Mouse (Mus musculus) ES-Bruce4 (cell line): ENCODE results near the gene Rab35. TPM values are rescaled to one million over a fixed set of nuclear protein-coding genes. Genes with fewer than 3 reads are reported as not detected.

Experiments used
- H3K27ac ChIP-seq: 2 replicates; pipeline ENCODE4 v1.5.1; 2012; ENCODE audit warnings: low read length, inconsistent platforms; ENCODE audit not compliant: insufficient read depth
- H3K27me3 ChIP-seq: 2 replicates; pipeline ENCODE4 v1.6.1; 2012; ENCODE audit warnings: mild to moderate bottlenecking, low read length, inconsistent platforms; ENCODE audit not compliant: control insufficient read depth, poor library complexity, insufficient read depth, severe bottlenecking
- H3K36me3 ChIP-seq: 2 replicates; pipeline ENCODE4 v1.6.1; 2012; ENCODE audit warnings: inconsistent platforms, mild to moderate bottlenecking, low read length, moderate library complexity; ENCODE audit not compliant: control insufficient read depth, poor library complexity, insufficient read depth, severe bottlenecking
- H3K4me1 ChIP-seq: one replicate; pipeline ENCODE4 v1.8.1; 2011; ENCODE audit warnings: low read length; ENCODE audit not compliant: control insufficient read depth, insufficient read depth
- H3K4me3 ChIP-seq: 2 replicates; pipeline ENCODE4 v1.5.1; 2011; ENCODE audit warnings: low read depth, mild to moderate bottlenecking, low read length
- H3K9ac ChIP-seq: 2 replicates; pipeline ENCODE4 v1.6.1; 2012; ENCODE audit warnings: low read depth, mild to moderate bottlenecking, inconsistent platforms; ENCODE audit not compliant: poor library complexity, severe bottlenecking
- H3K9me3 ChIP-seq: replicated peaks from 2 replicates; pipeline ENCODE4 v1.6.1; 2012; ENCODE audit warnings: mild to moderate bottlenecking, low read length, inconsistent platforms; ENCODE audit not compliant: control insufficient read depth, poor library complexity, insufficient read depth, severe bottlenecking
- CTCF ChIP-seq: IDR thresholded peaks from one replicate; pipeline ENCODE4 v1.8.1; 2011; ENCODE audit warnings: low read depth, low read length
- EP300 ChIP-seq: IDR thresholded peaks from 2 replicates; pipeline ENCODE4 v1.6.1; 2011; ENCODE audit warnings: low read depth, low read length; ENCODE audit not compliant: insufficient read depth
- POLR2A ChIP-seq: IDR thresholded peaks from one replicate; pipeline ENCODE4 v1.8.1; 2011; ENCODE audit warnings: low read length; ENCODE audit not compliant: insufficient read depth
- polyA plus RNA-seq: library from polyadenylated mRNA; stranded (reverse); fragments of >200 nt; gene quantifications from 2 replicates; pipeline ENCODE4 v1.2.4, GENCODE M21; 2011; ENCODE audit warnings: low read depth; ENCODE audit not compliant: missing spikeins, insufficient read depth, insufficient read length

Gene Rab35
- polyA plus RNA-seq, 1 experiment, result 58.9 TPM

GRCm38 (mm10) chr5:115650885-115651284 is 19.2 kb downstream of the Rab35 start:
- Histone ChIP-seq H3K9ac (no peak overlapping the region), H3K4me1 (no peaks in the 10 kb centered on the region), H3K27ac (no peak overlapping the region), H3K4me3 (no peak overlapping the region), H3K36me3 (no peaks in the 10 kb centered on the region), H3K9me3 (no peaks in the 10 kb centered on the region), H3K27me3 (no peaks in the 10 kb centered on the region)
- TF ChIP-seq POLR2A (no peak), CTCF (no peak)

- H3K4me3 ChIP-seq, result no peak overlapping the region
- H3K36me3 ChIP-seq, result no peaks in the 10 kb centered on the region
- H3K27me3 ChIP-seq, result no peaks in the 10 kb centered on the region
- H3K9ac ChIP-seq, result no peak overlapping the region
- H3K9me3 ChIP-seq, result no peaks in the 10 kb centered on the region
- no peak overlapping the region for H3K27ac ChIP-seq
- no peaks in the 10 kb centered on the region for H3K4me1 ChIP-seq
- no peak for TF ChIP-seq POLR2A
- no peak for TF ChIP-seq EP300
- TF ChIP-seq CTCF, result no peak
These were observed 20.1 kb downstream of the Rab35 start for GRCm38 (mm10) chr5:115651821-115652220.

GRCm38 (mm10) chr5:115652681-115653575 is 21.2 kb downstream of the Rab35 start:
- H3K4me1 ChIP-seq, result no peaks in the 10 kb centered on the region
- H3K9ac ChIP-seq, result 0 out of 2 replicates have a peak overlapping the region, but pooled peaks have one; percentile 13
- TF ChIP-seq EP300 (peak; percentile 42; the same call in 1 of the 2 replicates), POLR2A (peak; percentile 63), CTCF (peak; percentile 83)
- no peaks in the 10 kb centered on the region for H3K27me3 ChIP-seq
- peak overlapping the region; percentile 58 for H3K4me3 ChIP-seq
- no peak overlapping the region for H3K27ac ChIP-seq
- no peaks in the 10 kb centered on the region for H3K36me3 ChIP-seq
- H3K9me3 ChIP-seq, result no peaks in the 10 kb centered on the region

- H3K9ac ChIP-seq, result no peak overlapping the region
- H3K36me3 ChIP-seq, result no peaks in the 10 kb centered on the region
- no peaks in the 10 kb centered on the region for H3K4me1 ChIP-seq
These were observed 22.1 kb downstream of the Rab35 start for GRCm38 (mm10) chr5:115653776-115654175.

GRCm38 (mm10) chr5:115656677-115657076 is 25.0 kb downstream of the Rab35 start:
- no peaks in the 10 kb centered on the region for H3K36me3 ChIP-seq
- H3K9me3 ChIP-seq, result no peaks in the 10 kb centered on the region
- H3K27ac ChIP-seq, result no peak overlapping the region
- no peaks in the 10 kb centered on the region for H3K4me1 ChIP-seq
- H3K27me3 ChIP-seq, result no peaks in the 10 kb centered on the region
- no peak overlapping the region for H3K9ac ChIP-seq
- TF ChIP-seq POLR2A (no peak), CTCF (no peak), EP300 (no peak)
- no peak overlapping the region for H3K4me3 ChIP-seq

More at GRCm38 (mm10) chr5:115653776-115654175, 22.1 kb downstream of the Rab35 start:
- H3K27me3 ChIP-seq, result no peaks in the 10 kb centered on the region
- H3K27ac ChIP-seq, result no peak overlapping the region
- H3K9me3 ChIP-seq, result no peaks in the 10 kb centered on the region
- no peak for TF ChIP-seq CTCF
- no peak overlapping the region for H3K4me3 ChIP-seq

GRCm38 (mm10) chr5:115657234-115657633 is 25.5 kb downstream of the Rab35 start:
- Histone ChIP-seq H3K36me3 (no peaks in the 10 kb centered on the region), H3K4me1 (no peaks in the 10 kb centered on the region), H3K9me3 (no peaks in the 10 kb centered on the region), H3K9ac (no peak overlapping the region), H3K27ac (no peak overlapping the region), H3K4me3 (no peak overlapping the region), H3K27me3 (no peaks in the 10 kb centered on the region)
- TF ChIP-seq CTCF (no peak), EP300 (no peak), POLR2A (no peak)
